Mouse (Mus musculus): ENCODE data around the gene Fgf22.
"Not testable (repeated sequence)": the region's sequence is repeated elsewhere in the genome, so short reads cannot be mapped to it uniquely, and the experiment has no call there.

Fgf22 gene

GRCm38 (mm10) chr10:79733847-79734246 lies 21.0 kb upstream of the Fgf22 start:
- DNase-seq: no peak

DNA sequence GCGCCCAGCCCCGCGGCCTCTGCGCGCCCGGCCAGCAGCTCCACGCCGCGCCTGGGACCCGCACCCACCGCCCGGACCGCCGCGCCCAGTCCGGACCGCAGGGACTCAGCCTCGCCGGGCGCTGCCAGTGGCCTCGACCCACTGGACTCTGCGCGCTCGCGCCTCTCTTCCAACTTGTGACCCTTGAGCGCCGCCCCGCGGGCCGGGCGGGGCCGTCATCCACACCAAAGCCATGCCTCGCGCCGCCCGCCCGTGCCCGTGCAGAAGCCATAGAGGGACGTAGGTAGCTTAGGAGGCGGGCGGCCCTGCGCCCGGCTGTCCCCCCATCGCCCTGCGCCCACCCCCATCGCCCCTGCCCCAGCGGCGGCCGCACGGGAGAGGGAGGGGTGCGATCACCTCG lies 19.5 kb upstream of the Fgf22 start:
- DNase-seq: no peak

- no peak for DNase-seq
Observed at GRCm38 (mm10) chr10:79736706-79737105, 18.2 kb upstream of the Fgf22 start.

- no peak for DNase-seq
Observed at GRCm38 (mm10) chr10:79738259-79738658, 16.6 kb upstream of the Fgf22 start.

- no peak for DNase-seq
Observed at GRCm38 (mm10) chr10:79739234-79739633, 15.6 kb upstream of the Fgf22 start.

DNA sequence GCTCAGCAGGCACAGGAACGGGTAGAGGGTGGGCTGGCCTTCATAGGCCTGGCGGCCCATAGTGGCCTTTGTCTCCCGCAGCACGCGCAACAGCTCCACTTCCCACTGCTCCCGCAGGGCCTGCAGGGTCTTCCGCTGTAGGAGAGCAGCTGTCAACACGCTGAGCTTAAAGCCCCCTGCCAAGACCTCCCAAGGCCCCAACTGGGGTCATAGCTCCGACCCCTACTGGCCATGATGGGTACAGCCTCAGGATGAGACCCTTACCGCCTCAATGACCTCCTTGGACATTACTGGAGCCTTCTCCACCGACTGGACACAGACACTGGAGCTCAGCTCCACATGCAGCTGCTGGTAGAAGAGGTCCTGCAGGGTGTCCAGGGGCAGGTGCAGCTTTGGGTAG lies 14.0 kb upstream of the Fgf22 start:
- no peak for DNase-seq

DNA sequence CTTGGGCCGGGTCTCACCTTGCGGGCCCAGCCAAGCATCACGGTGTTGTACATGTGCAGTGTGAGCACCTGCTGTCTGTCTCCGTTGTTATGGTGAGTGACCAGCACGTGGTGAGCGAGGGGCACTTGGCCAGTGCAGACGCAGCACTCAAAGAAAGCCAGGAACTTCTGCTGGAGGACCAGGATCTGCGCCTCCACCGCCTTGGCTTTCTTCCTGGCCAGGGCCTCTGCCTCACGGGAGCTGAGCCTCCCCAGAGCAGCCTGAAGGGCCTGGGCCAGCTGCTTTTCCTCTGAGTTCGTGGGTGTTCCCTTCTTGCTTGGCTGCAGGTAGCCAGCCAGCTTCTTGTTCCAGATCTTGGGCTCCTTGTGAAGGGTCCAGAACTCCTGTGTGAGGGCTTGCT lies 11.7 kb upstream of the Fgf22 start:
- no peak for DNase-seq

DNA sequence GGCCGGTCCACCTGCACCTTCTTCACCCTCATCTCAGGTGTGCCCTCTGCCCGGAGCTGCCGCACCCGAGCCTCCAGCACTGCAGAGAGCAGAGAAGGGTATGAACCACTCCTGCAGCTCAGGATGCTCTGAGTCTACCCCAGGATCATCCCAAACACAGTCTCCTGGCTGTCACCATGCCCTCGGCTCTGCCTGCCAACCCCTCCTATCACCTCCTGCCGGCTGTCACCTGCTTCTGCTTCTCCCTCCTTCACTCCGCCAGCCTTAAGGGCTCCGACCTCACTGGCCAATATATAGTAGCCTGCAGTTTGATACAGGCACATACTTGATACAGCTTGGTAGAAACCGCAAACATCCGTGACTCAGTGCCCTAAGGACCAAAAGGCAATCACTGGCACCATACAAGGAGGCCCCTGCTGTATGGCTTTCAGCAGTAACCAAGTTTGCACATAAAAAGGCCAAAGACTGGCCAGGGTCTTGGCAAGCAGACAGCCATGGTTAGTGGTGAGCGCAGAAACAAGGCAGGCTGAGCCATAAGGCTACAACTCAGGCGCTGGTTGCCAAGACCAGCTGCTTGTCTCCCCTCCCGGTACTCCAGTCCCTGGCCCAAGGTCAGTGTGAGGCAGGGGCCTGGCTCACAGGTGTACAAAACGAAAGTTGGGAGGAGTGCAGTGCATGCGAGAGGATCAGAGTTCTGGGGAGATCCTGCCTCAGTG lies 11.1 kb upstream of the Fgf22 start:
- DNase-seq: no peak

GRCm38 (mm10) chr10:79745411-79745810 lies 9.5 kb upstream of the Fgf22 start:
- DNase-seq: no peak

DNA sequence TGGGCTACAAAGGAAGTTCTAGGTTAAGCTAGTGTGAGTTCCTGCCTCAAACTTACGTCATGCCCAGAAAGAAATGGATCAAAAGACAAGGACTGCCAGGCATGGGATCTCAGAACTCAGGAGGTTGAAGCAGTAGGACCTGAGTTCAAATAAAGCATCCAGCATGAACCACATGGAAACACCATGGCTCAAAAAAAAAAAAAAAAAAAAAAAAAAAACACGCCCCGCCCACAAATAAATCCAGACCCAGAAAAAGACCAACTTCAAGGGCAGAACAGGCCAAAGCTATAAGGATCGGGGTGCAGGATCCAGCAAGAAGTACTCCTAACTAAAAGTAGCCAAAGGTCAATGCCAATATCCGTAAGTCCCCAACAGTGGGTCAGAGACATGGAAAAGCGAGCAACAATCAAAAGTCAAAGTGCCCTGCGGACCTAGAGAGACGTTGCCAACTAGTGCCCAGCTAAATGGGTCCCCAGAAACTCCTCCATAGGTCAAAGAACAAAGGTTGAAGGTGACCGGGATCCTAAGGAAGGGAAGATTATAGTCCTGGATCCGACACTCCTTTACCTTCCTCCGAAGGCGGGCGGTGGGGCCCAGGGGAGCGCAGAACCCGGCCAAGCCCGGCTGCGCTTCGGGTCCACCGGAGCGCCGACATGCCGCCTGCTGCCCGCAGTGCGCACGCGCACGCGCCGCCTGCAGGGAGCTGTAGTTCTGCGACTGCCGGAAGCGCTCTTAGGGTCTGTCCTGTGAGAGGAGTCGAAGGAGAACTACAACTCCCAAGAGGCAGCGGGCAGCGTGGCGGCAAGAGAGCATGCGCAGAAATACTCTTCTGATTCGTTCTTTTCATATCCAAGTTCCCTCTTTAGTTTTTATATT lies 8.7 kb upstream of the Fgf22 start, which contains the start of gene Polrmt:
Gene Polrmt, minus strand, starts transcription at position 684 of the 876 bp plus-strand sequence.
- DNase-seq: peak; percentile 95

DNA sequence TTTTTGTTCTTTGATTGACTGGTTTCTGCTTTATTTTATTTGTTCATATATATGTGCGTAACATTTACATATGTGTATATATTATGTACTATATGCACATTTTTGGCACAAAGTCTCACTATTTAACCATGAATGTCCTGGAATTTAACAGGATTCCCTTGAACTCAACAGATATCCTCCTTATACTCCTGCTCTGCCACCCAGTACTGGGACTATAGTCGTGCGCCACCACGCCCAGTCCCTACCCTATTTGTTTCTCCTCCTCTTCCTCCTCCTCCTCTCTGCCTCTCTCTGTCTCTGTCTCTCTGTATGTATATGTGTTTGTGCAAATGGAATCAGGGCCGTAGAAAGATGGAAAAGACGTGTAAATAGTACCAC lies 8.1 kb upstream of the Fgf22 start:
- peak; percentile 7 for DNase-seq

- peak; percentile 4 for DNase-seq
Observed at GRCm38 (mm10) chr10:79748496-79748895, 6.4 kb upstream of the Fgf22 start.

GRCm38 (mm10) chr10:79755854-79756253 lies 978 bp downstream of the Fgf22 start:
- peak; percentile 3 for DNase-seq

DNA sequence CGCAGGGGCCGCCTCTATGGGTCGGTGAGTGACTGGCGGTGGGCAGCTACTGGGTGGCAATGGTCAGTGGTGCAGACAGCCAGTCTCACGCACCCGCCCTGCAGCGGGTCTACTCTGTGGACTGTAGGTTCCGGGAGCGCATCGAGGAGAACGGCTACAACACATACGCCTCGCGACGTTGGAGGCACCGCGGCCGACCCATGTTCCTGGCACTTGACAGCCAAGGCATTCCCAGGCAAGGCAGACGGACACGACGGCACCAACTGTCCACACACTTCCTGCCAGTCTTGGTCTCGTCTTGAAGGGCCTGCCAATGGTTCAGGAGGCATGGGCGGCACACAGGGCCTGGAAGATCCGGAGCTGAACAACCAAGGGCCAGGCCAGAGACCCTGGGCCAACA lies 1.8 kb downstream of the Fgf22 start:
- peak; percentile 17 for DNase-seq

DNA sequence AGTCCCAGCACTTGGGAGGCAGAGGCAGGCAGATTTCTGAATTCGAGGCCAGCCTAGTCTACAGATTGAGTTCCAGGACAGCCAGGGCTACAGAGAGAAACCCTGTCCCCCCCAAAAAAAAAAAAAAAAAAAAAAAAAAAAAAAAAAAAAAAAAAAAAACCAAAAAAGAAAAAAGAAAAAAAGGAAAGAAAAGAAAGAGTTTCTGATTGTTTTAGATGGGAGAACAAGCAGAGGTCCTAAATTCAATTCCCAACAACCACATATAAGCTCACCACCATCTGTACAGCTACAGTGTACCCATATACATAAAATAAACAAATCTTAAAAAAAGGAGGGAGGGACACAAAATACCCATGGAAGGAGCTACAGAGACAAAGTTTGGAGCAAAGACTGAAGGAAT lies 4.8 kb downstream of the Fgf22 start:
- not testable (repeated sequence) for DNase-seq

GRCm38 (mm10) chr10:79760603-79761143 lies 5.8 kb downstream of the Fgf22 start:
- peak; percentile 6 for DNase-seq

DNA sequence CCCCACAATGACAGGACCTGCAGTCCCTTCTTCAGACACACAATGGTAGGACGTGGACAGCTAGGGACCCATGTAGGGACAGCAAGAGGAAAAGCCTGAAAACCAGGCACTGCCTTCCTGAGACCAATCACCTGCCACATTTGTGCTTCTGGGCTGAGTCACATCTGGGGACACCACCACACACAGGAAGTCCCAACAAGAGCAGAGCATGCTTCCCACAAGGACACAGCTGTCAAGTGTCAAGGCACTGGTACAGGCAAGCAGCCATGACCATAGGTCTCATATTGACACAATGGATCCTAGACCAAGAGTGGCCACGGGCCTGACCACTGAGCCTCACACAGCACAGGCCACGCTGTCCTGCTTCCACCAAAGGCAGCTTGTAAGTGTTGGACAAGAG lies 8.0 kb downstream of the Fgf22 start:
- no peak for DNase-seq

DNA sequence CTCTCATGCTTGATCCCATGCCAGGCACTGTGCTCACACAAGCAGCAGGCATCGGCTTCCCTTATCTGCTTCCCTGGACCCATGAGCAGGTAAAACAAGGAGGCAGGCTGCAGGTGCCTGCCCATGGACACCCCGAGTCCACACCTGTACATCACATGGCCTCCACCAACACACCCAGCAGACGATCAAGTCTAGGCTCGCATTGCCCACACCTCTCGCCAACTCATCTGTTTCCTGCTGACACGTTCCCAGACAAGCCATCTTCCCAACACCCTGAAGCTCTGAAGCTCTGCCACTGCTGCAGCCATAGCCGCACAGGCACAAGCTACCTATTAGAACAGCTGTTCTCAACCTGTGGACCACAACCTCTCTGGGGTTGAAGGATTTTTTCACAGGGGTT lies 9.4 kb downstream of the Fgf22 start:
- DNase-seq: peak; percentile 8

DNA sequence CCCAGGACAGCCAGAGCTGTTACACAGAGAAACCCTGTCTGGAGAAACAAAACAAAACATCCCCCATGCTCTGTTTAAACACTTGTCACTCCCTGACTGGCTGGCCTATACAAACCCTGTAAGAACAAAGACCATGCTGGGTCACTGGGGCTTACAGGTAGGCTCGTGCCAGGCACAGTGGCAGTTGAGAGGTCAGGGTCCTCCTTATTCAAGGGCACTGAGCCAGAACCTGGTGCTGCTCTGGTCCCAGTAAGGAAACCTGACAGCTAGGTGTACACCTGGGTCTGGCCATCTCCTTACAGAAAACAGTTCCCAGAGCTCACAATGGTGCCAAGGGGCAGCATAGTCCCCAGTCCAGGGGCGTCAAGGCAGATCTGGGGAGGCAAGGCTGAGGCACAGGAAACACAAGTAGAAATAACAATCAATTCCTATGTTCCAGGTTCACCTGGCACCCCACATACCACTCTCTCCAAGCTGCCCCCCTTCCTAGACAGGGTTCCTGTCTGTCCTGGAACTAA lies 10.4 kb downstream of the Fgf22 start:
- peak; percentile 4 for DNase-seq

DNA sequence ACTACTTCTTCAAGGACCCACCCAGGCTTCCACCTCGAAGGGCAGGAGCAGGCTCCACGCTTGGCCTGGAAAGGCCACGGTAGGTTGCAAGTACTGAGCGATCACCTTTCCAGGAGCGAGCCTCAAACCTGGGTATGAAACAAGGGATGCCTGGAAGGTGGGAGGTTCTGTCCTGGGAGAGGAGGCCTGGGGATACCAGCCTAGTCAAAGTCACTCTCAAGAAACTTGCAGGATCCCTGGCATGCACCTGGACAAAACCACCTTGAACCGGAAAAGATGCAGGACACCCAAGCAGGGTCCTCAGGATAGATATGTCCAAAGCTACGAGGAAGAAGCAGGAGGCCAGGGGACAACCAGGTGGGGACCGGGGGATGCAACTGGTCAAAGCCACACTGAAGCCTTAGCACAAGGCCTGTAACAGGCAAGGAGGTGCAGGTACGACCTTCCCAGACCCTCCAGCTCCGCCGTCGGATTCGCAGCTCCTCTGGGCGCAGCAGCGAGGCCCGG lies 11.2 kb downstream of the Fgf22 start:
- peak; percentile 5 for DNase-seq

- DNase-seq: peak; percentile 98
Observed at GRCm38 (mm10) chr10:79766508-79767325, 11.8 kb downstream of the Fgf22 start, which contains the start of gene Rnf126. Gene Rnf126 (minus strand): TSS chr10:79766952.

All from right cerebral cortex, postnatal 14 days (tissue).